ENCODE assay signal across 10 mouse cellular contexts in genomic region chr14:99309606-99310005, GRCm38 (mm10).
"Had no signal": no experiment of that assay in that cellular context is flagged by ENCODE, and none has a peak within 500 bp of the region (broad histone marks: within the 10 kb centered on the region; RNA-seq: fewer than 3 reads in every experiment).

No protein-coding gene starts in this region.

- H3K4me3 ChIP-seq: liver, embryonic 15.5 days; midbrain, embryonic 13.5 days had no signal

- ATAC-seq: intestine, embryonic 16.5 days; midbrain, embryonic 13.5 days had no signal

- H3K27ac ChIP-seq: kidney, postnatal 0 days; liver, embryonic 15.5 days; midbrain, embryonic 13.5 days had no signal

- H3K27me3 ChIP-seq: liver, embryonic 15.5 days; midbrain, embryonic 13.5 days had no signal

- H3K4me2 ChIP-seq: liver, embryonic 15.5 days; lung, embryonic 14.5 days; midbrain, embryonic 13.5 days had no signal

- H3K9me3 ChIP-seq: liver, embryonic 15.5 days; midbrain, embryonic 13.5 days had no signal

- DNase-seq: kidney, adult 8-10 months; kidney, postnatal 36 days; lung, embryonic 14.5 days; right cerebral cortex, postnatal 14 days; thymus, adult 18-20 months; thymus, postnatal 14 days had no signal

- H3K9ac ChIP-seq: liver, embryonic 15.5 days; lung, embryonic 14.5 days; midbrain, embryonic 13.5 days had no signal

- H3K36me3 ChIP-seq: liver, embryonic 15.5 days had no signal
